Mouse (Mus musculus) small intestine, adult 2 months (tissue): ENCODE measurements around the gene Ints13.

Experiments
- CTCF ChIP-seq: fragments of 200-500 bp; IDR thresholded peaks from 2 replicates; pipeline ENCODE4 v1.5.1; 2012; ENCODE audit warnings: low read depth, mild to moderate bottlenecking, control low read depth, inconsistent platforms, low read length, moderate library complexity, mixed read lengths; ENCODE audit not compliant: insufficient replicate concordance, insufficient read length; ENCODE audit errors: extremely low read depth
- POLR2A ChIP-seq: fragments of 200-500 bp; IDR thresholded peaks from 2 replicates; pipeline ENCODE4 v1.6.1; 2012; ENCODE audit warnings: low read depth, mild to moderate bottlenecking, control low read depth, inconsistent platforms, low read length, moderate library complexity

GRCm38 (mm10) chr6:146527537-146527936 lies 50.1 kb downstream of the Ints13 start:
- TF ChIP-seq POLR2A (no peak), CTCF (no peak)
